Mouse (Mus musculus) cerebellum, adult 2 months (tissue): ENCODE results near the gene Asf1b.

Source experiments
- CTCF ChIP-seq: fragments of 200-500 bp; IDR thresholded peaks from 2 replicates; pipeline ENCODE4 v1.5.1; 2011; ENCODE audit warnings: low read depth, mild to moderate bottlenecking, control low read depth, low read length, moderate library complexity, borderline replicate concordance; ENCODE audit not compliant: insufficient read depth
- POLR2A ChIP-seq: fragments of 200-500 bp; IDR thresholded peaks from 2 replicates; pipeline ENCODE4 v1.6.1; 2011; ENCODE audit warnings: low read length, control low read depth, borderline replicate concordance; ENCODE audit not compliant: insufficient read depth

- TF ChIP-seq POLR2A, result no peak
- TF ChIP-seq CTCF, result no peak
These were observed 37.2 kb downstream of the Asf1b start for GRCm38 (mm10) chr8:83992488-83992887.
